Mouse (Mus musculus) midbrain, embryonic 13.5 days (tissue): ENCODE data around the gene Sowahd. TPM values are rescaled to one million over a fixed set of nuclear protein-coding genes. Genes with fewer than 3 reads are reported as not detected.

Source experiments
- ATAC-seq: fragments of 200-750 bp; cut with Nextera tagmentation; 2 replicates; pipeline ENCODE4 v1.8.0; 2017; ENCODE audit warnings: mild to moderate bottlenecking, moderate TSS enrichment, moderate library complexity
- H3K27ac ChIP-seq: fragments of 300-500 bp; sonication (generic); 2 replicates; pipeline ENCODE4 v1.5.1; 2015; ENCODE audit warnings: inconsistent platforms, mild to moderate bottlenecking, moderate library complexity
- H3K27me3 ChIP-seq: fragments of 300-500 bp; sonication (generic); 2 replicates; pipeline ENCODE4 v1.6.1; 2015; ENCODE audit warnings: mild to moderate bottlenecking, inconsistent platforms
- H3K36me3 ChIP-seq: fragments of 300-500 bp; sonication (generic); 2 replicates; pipeline ENCODE4 v1.6.1; 2015; ENCODE audit warnings: mild to moderate bottlenecking, inconsistent platforms
- H3K4me1 ChIP-seq: fragments of 300-500 bp; sonication (generic); replicated peaks from 2 replicates; pipeline ENCODE4 v1.6.1; 2015; ENCODE audit warnings: inconsistent platforms
- H3K4me2 ChIP-seq: fragments of 300-500 bp; sonication (generic); replicated peaks from 2 replicates; pipeline ENCODE4 v1.6.1; 2015; ENCODE audit warnings: moderate library complexity, mild to moderate bottlenecking, inconsistent platforms
- H3K4me3 ChIP-seq: fragments of 300-500 bp; sonication (generic); replicated peaks from 2 replicates; pipeline ENCODE4 v1.5.1; 2015; ENCODE audit warnings: mild to moderate bottlenecking, inconsistent platforms
- H3K9ac ChIP-seq: fragments of 300-500 bp; sonication (generic); replicated peaks from 2 replicates; pipeline ENCODE4 v1.6.1; 2015; ENCODE audit warnings: mild to moderate bottlenecking, inconsistent platforms
- H3K9me3 ChIP-seq: fragments of 300-500 bp; sonication (generic); 2 replicates; pipeline ENCODE4 v1.6.1; 2016; ENCODE audit warnings: mild to moderate bottlenecking, inconsistent platforms
- WGBS: fragments of 180-500 bp; shearing (Covaris S2); methylation state at CpG from one replicate; pipeline ENCODE4 v1.1.7; 2015; 5-methylcytosine and 5-hydroxymethylcytosine counted together
- polyA plus RNA-seq: library from polyadenylated mRNA; unstranded; fragments of >200 nt; fragmentation: Nextera tagmentation; extraction: Ambion mirVana; gene quantifications from 2 replicates; pipeline ENCODE4 v1.2.1, GENCODE M21; 2015

Sowahd gene
- polyA plus RNA-seq, result not detected in 2 replicates

GRCm38 (mm10) chrX:37048066-37048889 lies at the start of gene Sowahd:
Gene Sowahd (plus strand): TSS chrX:37048845.
- Histone ChIP-seq H3K9me3 (no peaks in the 10 kb centered on the region), H3K4me1 (peaks cover 12% of the 10 kb centered on the region; the same call in 1 of the 2 replicates), H3K27ac (no peak within 1 kb of the TSS), H3K27me3 (peaks cover 70% of the 10 kb centered on the region), H3K9ac (peak within 1 kb of the TSS; percentile 29; the same call in 1 of the 2 replicates), H3K4me3 (peak within 1 kb of the TSS; percentile 39), H3K4me2 (peak within 1 kb of the TSS; percentile 66), H3K36me3 (no peaks in the 10 kb centered on the region)
- peak; percentile 58; the same call in 1 of the 2 replicates for ATAC-seq
- 11% methylated on average over 37 of the region's 38 CpGs for WGBS

GRCm38 (mm10) chrX:37013870-37014269 lies 34.8 kb upstream of the Sowahd start:
- no peaks in the 10 kb centered on the region for H3K27me3 ChIP-seq
- H3K9ac ChIP-seq, result no peak overlapping the region
- no peaks in the 10 kb centered on the region for H3K36me3 ChIP-seq
- H3K9me3 ChIP-seq, result 0 out of 2 replicates have a peak, but pooled peaks cover 3% of the 10 kb centered on the region
- H3K4me1 ChIP-seq, result no peaks in the 10 kb centered on the region
- ATAC-seq, result no peak
- H3K4me2 ChIP-seq, result no peak overlapping the region
- no peak overlapping the region for H3K4me3 ChIP-seq
- 71% methylated on average over 5 of the region's 5 CpGs for WGBS
- no peak overlapping the region for H3K27ac ChIP-seq

- Histone ChIP-seq H3K9me3 (0 out of 2 replicates have a peak, but pooled peaks cover 3% of the 10 kb centered on the region), H3K27ac (no peak overlapping the region), H3K27me3 (no peaks in the 10 kb centered on the region), H3K4me3 (no peak overlapping the region), H3K4me2 (no peak overlapping the region), H3K9ac (no peak overlapping the region), H3K4me1 (no peaks in the 10 kb centered on the region), H3K36me3 (no peaks in the 10 kb centered on the region)
- ATAC-seq, result no peak
- 88% methylated on average over 9 of the region's 9 CpGs for WGBS
These were observed 30.4 kb upstream of the Sowahd start for GRCm38 (mm10) chrX:37018150-37018654.

- Histone ChIP-seq H3K27me3 (no peaks in the 10 kb centered on the region), H3K9ac (no peak overlapping the region), H3K27ac (no peak overlapping the region), H3K36me3 (no peaks in the 10 kb centered on the region), H3K4me2 (no peak overlapping the region), H3K4me1 (no peaks in the 10 kb centered on the region), H3K4me3 (no peak overlapping the region), H3K9me3 (0 out of 2 replicates have a peak, but pooled peaks cover 3% of the 10 kb centered on the region)
- 61% methylated on average over 3 of the region's 3 CpGs for WGBS
- no peak for ATAC-seq
These were observed 29.6 kb upstream of the Sowahd start for GRCm38 (mm10) chrX:37019045-37019444.

DNA sequence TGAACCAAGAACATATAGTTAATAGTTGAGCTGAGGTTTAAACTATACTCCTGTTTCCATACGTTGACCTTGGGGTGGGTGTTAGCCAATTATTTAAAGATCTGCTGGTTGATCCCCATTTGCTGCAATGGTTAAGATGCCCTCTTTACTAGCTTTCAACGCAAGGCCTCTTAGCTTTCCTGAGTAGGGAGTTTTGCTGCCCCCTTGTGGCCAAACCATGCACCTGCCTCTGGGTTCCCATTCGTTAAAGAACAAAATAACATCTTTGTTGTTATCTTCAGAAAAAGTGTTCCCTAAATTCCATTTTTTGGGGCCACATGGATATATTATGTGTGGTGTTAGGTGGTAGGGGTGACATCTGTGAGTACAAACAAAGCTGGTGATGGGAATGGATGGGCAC lies 26.0 kb upstream of the Sowahd start:
- WGBS, result 16% methylated on average over 3 of the region's 3 CpGs
- ATAC-seq, result no peak

DNA sequence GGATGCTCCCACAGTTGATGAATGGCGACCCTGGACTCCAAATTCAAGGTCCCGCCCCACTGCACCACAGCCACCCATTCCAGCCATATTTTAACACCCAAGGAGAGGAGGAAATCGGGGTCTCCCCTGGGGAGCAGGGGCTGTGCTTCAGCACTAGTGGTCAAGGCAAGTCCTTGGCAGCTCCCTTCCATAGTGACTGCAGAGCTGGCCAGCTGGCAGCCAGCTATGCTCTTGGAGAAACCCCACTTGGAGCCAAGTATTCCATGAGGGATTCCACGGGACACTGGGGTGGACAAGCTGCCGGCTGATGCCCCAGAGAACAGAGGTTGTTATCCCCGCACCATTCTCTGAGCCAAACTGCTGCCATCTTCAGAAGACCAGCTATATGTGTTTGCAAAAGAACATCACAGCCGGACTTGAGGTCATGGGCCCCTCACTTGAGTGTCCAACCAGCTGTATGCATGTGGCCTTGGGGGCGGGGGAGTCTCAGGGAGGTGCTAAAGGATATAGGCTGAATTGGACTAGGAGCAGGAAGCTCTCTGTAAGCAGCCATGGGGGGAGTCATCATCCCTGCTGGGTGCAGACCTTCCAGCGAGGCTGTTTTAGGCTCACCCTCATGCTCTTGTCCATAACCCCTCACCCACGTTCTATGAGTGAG lies 24.9 kb upstream of the Sowahd start:
- WGBS, result 84% methylated on average over 10 of the region's 10 CpGs
- no peak for ATAC-seq

More for the DNA sequence above, 26.0 kb upstream of the Sowahd start:
- Histone ChIP-seq H3K9ac (no peak overlapping the region), H3K4me2 (no peak overlapping the region), H3K4me3 (no peak overlapping the region), H3K4me1 (no peaks in the 10 kb centered on the region), H3K27ac (no peak overlapping the region), H3K27me3 (no peaks in the 10 kb centered on the region), H3K9me3 (no peaks in the 10 kb centered on the region), H3K36me3 (no peaks in the 10 kb centered on the region)

DNA sequence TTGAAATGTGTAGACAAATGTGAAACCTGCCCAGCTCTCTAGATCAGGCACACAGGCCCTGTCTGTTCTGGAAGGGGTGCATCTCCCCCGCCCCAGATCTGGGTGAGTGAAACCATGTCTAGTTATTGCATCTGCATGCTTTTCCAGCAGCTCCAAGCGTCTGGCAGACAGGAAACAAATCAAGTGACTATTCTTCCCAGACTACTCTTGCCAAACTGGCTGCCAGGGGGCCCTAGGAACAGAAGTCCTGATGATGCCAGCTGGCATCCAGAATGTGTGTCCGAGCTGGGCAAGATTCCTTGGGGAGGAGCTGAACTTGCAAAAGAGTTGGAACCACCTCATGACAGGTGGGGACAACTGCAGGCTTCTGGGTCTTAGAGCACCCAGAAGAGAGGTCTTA lies 20.3 kb upstream of the Sowahd start:
- Histone ChIP-seq H3K36me3 (no peaks in the 10 kb centered on the region), H3K27ac (no peak overlapping the region), H3K4me1 (no peaks in the 10 kb centered on the region), H3K9ac (no peak overlapping the region), H3K4me3 (no peak overlapping the region), H3K9me3 (no peaks in the 10 kb centered on the region), H3K27me3 (no peaks in the 10 kb centered on the region), H3K4me2 (no peak overlapping the region)
- 71% methylated on average over 3 of the region's 3 CpGs for WGBS
- no peak for ATAC-seq

More for the DNA sequence above, 24.9 kb upstream of the Sowahd start:
- no peaks in the 10 kb centered on the region for H3K27me3 ChIP-seq
- H3K9me3 ChIP-seq, result no peaks in the 10 kb centered on the region
- H3K36me3 ChIP-seq, result no peaks in the 10 kb centered on the region
- no peak overlapping the region for H3K27ac ChIP-seq
- H3K4me1 ChIP-seq, result no peaks in the 10 kb centered on the region
- H3K9ac ChIP-seq, result no peak overlapping the region
- no peak overlapping the region for H3K4me2 ChIP-seq
- no peak overlapping the region for H3K4me3 ChIP-seq

DNA sequence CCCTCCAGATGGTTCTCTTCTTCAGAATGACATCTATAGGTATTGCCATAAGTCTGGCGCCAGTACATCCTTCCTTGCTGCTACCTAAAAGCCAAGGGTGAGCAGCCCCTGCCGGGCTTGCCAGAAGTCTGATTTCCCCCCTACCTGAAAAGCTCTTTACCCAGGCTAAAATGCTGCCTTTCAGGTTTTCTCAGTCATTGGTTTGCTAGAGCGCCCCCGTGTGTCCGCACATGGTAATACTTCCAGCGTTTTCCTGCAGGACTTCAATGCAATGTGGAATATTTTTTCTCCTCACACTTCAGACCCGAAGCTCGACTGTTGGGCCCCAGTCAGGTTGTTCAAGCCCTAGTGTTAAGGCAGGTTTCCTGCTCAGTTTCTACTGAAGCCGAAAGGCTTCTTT lies 5.9 kb upstream of the Sowahd start:
- WGBS, result 24% methylated on average over 9 of the region's 9 CpGs

DNA sequence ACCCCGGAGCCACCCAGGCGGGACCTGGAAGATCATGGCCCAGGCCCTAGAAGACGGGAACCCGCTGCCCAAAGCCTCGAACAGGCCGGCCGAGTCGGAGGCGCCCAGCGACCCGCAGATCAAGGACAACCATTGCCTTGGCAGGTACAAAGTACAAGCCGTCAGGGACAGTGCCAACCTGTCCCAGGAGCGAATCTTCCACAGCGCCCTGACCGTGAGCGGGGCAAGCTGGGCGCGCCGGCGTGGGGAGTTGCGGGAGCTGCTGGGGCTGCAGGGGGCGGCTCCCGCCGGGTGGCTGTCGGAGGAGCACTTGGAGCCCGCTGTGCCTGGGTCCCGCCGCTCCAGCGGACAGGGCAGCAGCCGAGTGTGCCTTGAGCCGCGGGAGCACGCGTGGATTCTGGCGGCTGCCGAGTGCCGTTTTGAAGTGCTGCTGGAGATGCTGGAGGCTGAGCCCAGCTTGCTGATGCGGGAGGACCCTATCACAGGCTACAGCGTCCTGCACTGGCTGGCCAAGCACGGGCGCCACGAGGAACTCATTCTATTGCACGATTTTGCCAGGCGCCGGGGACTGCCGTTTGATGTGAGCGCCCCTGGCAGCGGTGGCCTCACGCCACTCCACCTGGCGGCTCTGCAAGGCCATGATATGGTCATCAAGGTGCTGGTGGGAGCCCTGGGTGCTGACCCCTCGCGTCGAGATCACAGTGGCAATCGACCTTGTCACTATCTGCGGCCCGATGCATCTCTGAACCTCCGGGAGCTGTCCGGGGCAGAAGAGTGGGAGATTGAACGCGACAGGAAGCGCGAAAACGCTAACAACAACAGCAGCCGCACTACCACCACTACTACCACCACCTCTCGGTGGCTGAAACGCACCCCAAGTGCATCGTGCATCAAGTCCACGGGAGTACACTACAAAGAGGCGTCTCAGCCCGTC lies 512 bp downstream of the Sowahd start:
- ATAC-seq, result peak; percentile 37; the same call in 1 of the 2 replicates
- 22% methylated on average over 66 of the region's 70 CpGs for WGBS
- H3K4me1 ChIP-seq, result peaks cover 12% of the 10 kb centered on the region; the same call in 1 of the 2 replicates

More for the DNA sequence above, 5.9 kb upstream of the Sowahd start:
- H3K27me3 ChIP-seq, result peaks cover 17% of the 10 kb centered on the region
- H3K4me3 ChIP-seq, result no peak overlapping the region
- no peak overlapping the region for H3K9ac ChIP-seq
- H3K4me2 ChIP-seq, result no peak overlapping the region
- H3K4me1 ChIP-seq, result no peaks in the 10 kb centered on the region
- H3K27ac ChIP-seq, result no peak overlapping the region
- no peaks in the 10 kb centered on the region for H3K36me3 ChIP-seq
- no peak for ATAC-seq
- no peaks in the 10 kb centered on the region for H3K9me3 ChIP-seq

GRCm38 (mm10) chrX:37063902-37064301 lies 15.3 kb downstream of the Sowahd start:
- no peak overlapping the region for H3K9ac ChIP-seq
- no peak overlapping the region for H3K4me3 ChIP-seq
- H3K4me1 ChIP-seq, result no peaks in the 10 kb centered on the region
- no peaks in the 10 kb centered on the region for H3K9me3 ChIP-seq
- 80% methylated on average over 9 of the region's 9 CpGs for whole genome bisulfite sequencing
- H3K36me3 ChIP-seq, result no peaks in the 10 kb centered on the region
- no peak for ATAC-seq
- H3K4me2 ChIP-seq, result no peak overlapping the region
- no peak overlapping the region for H3K27ac ChIP-seq
- no peaks in the 10 kb centered on the region for H3K27me3 ChIP-seq

More for the DNA sequence above, 512 bp downstream of the Sowahd start:
- no peaks in the 10 kb centered on the region for H3K9me3 ChIP-seq
- H3K27me3 ChIP-seq, result peaks cover 70% of the 10 kb centered on the region
- H3K36me3 ChIP-seq, result no peaks in the 10 kb centered on the region
- peak overlapping the region; percentile 39 for H3K4me3 ChIP-seq
- H3K9ac ChIP-seq, result peak overlapping the region; percentile 29; the same call in 1 of the 2 replicates
- H3K27ac ChIP-seq, result no peak overlapping the region
- peak overlapping the region; percentile 66 for H3K4me2 ChIP-seq

GRCm38 (mm10) chrX:37067299-37067698 lies 18.7 kb downstream of the Sowahd start:
- H3K4me3 ChIP-seq, result no peak overlapping the region
- no peak overlapping the region for H3K4me2 ChIP-seq
- no peaks in the 10 kb centered on the region for H3K36me3 ChIP-seq
- H3K27me3 ChIP-seq, result no peaks in the 10 kb centered on the region
- no peak for ATAC-seq
- no peak overlapping the region for H3K27ac ChIP-seq
- H3K9me3 ChIP-seq, result no peaks in the 10 kb centered on the region
- H3K4me1 ChIP-seq, result no peaks in the 10 kb centered on the region
- WGBS, result 81% methylated on average over 3 of the region's 3 CpGs
- H3K9ac ChIP-seq, result no peak overlapping the region
